Mouse (Mus musculus) heart, adult 2 months (tissue): ENCODE measurements around the gene Ptpn23. TPM values are rescaled to one million over a fixed set of nuclear protein-coding genes. Genes with fewer than 3 reads are reported as not detected.
A peak's percentile ranks its signal among the peaks of the same experiment; 100 is the strongest.
"Not testable (repeated sequence)": the region's sequence is repeated elsewhere in the genome, so short reads cannot be mapped to it uniquely, and the experiment has no call there.

Experiments used
- DNase-seq, 2 experiments: peaks; one replicate each; pipeline ENCODE4 v3.0.0; 2021
- H3K27ac ChIP-seq: fragments of 200-600 bp; 2 replicates; pipeline ENCODE4 v1.8.1; 2022
- H3K27me3 ChIP-seq: fragments of 200-500 bp; 2 replicates; pipeline ENCODE4 v1.6.1; 2012; ENCODE audit warnings: mild to moderate bottlenecking, low read length, inconsistent platforms, mixed read lengths; ENCODE audit not compliant: control insufficient read depth, insufficient read depth
- H3K36me3 ChIP-seq: fragments of 200-500 bp; 2 replicates; pipeline ENCODE4 v1.6.1; 2012; ENCODE audit warnings: low read length, inconsistent platforms; ENCODE audit not compliant: control insufficient read depth, insufficient read depth
- H3K4me1 ChIP-seq: fragments of 200-500 bp; 2 replicates; pipeline ENCODE4 v1.6.1; 2011; ENCODE audit warnings: low read length; ENCODE audit not compliant: control insufficient read depth, insufficient read depth
- H3K4me3 ChIP-seq: fragments of 200-600 bp; 2 replicates; pipeline ENCODE4 v1.8.1; 2022
- H3K79me2 ChIP-seq: fragments of 200-500 bp; replicated peaks from 2 replicates; pipeline ENCODE4 v1.6.1; 2012; ENCODE audit warnings: mild to moderate bottlenecking, inconsistent platforms, low read length, moderate library complexity, mixed read lengths; ENCODE audit not compliant: control insufficient read depth, insufficient read depth
- H3K9ac ChIP-seq: fragments of 200-500 bp; 2 replicates; pipeline ENCODE4 v1.6.1; 2012; ENCODE audit warnings: low read depth, mild to moderate bottlenecking, control low read depth, inconsistent platforms, low read length, mixed read lengths
- CTCF ChIP-seq: fragments of 200-600 bp; IDR thresholded peaks from 2 replicates; pipeline ENCODE4 v1.8.1; 2022; ENCODE audit warnings: antibody characterized with exemption, mild to moderate bottlenecking, moderate library complexity
- EP300 ChIP-seq: fragments of 200-500 bp; IDR thresholded peaks from 2 replicates; pipeline ENCODE4 v1.6.1; 2011; ENCODE audit warnings: low read depth, low read length, control low read depth; ENCODE audit not compliant: insufficient read depth
- POLR2A ChIP-seq: fragments of 200-500 bp; IDR thresholded peaks from 2 replicates; pipeline ENCODE4 v1.6.1; 2011; ENCODE audit warnings: mild to moderate bottlenecking, low read depth, low read length, control low read depth; ENCODE audit not compliant: insufficient read depth
- WGBS: fragments of 180-500 bp; shearing (Covaris S2); methylation state at CpG from one replicate; pipeline ENCODE4 v1.1.7; 2018; 5-methylcytosine and 5-hydroxymethylcytosine counted together
- intact Hi-C: fragments of 180-260 bp; cut with DNase I; formaldehyde crosslinking; loops from one replicate; pipeline ENCODE4 v1.15.1; 2025
- polyA plus RNA-seq: library from polyadenylated mRNA; depleted of rRNA; stranded (reverse); fragments of >200 nt; gene quantifications from 2 replicates; pipeline ENCODE4 v1.2.3, GENCODE M21; 2012
- total RNA-seq, 2 experiments: library from RNA; stranded (reverse); gene quantifications; 2 replicates each; pipeline ENCODE4 v1.2.3; 2021

Ptpn23 gene
- total and polyA plus RNA-seq, 3 experiments = 12.9 to 15.4 (median 15.2) TPM

DNA sequence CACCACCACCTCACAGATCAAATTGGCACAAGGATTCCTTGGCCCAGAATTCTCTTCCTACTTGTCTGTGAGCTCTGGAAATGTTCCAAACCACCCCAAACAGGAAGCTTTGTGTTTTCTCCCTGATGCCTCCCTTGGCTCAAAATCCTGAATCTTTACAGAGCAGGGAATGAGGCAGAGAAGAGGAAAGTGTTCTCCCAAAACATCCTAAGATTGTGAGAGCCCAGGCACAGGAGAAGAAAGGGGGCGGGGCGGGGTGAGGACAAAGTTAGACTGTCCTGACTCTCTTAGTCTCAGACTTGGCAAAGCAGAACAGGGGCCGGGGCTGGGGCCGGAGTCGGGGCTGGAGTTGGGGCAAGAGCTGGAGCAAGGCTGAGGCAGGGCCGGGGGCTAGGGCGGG is 4.9 kb upstream of the Ptpn23 start:
- no peaks in the 10 kb centered on the region for H3K36me3 ChIP-seq
- TF ChIP-seq EP300 = no peak
- TF ChIP-seq CTCF = no peak
- no peak for TF ChIP-seq POLR2A
- H3K79me2 ChIP-seq = no peaks in the 10 kb centered on the region
- H3K4me1 ChIP-seq = no peaks in the 10 kb centered on the region; the same call in 1 of the 2 replicates
- 44% methylated on average over 5 of the region's 7 CpGs for WGBS
- H3K4me3 ChIP-seq = no peak overlapping the region
- no peak for DNase-seq
- intact Hi-C loops = loop anchor here (5.0 kb wide), 1 partner anchor 209 kb away; the partner anchor contains the start of gene Nradd
- H3K27me3 ChIP-seq = no peaks in the 10 kb centered on the region
- no peak overlapping the region for H3K9ac ChIP-seq
- H3K27ac ChIP-seq = no peak overlapping the region

DNA sequence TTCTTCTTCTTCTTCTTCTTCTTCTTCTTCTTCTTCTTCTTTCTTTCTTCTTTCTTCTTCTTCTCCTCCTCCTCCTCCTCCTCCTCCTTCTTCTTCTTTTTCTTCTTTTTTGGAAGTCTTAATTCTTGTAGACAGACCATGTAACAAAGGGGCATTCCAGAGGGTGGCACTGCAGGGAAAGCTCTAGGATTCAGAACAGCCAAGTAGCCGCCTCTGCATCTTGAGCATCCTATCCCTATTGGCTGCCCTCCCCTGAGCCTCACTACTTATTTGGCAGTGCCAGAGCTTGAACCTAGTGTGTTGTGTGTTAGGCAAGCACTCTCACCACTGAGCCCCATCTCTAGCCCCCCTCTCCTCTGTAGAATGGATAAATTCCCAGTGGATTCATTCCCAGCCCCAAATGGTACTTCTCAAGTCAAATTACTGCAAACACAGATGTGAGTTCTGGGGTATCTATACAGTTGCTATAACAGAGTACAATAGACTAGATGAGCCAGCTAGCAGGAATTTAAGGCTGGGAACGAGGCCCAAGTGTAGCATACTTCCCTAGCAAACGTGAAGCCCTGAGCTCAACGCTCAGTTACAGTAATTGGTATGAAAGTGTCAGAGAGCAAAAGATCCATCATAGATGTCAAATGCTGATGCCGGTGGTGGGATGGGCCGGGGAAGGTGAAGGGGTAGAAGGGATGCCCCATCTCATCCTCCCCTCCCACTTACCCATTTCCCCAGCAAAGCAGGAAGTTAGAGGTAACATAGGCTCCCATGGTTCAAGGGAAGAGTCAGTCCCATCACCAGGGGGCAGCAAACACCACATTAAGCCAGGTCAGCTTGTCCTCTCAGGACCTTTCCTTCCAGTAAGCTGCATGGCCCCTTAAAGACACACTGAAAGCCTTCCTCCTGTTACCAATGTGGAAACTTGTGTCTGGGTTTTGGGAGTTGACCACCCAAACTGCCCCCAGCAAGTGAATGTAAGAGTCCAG is 3.2 kb upstream of the Ptpn23 start:
- Histone ChIP-seq H3K36me3 (no peaks in the 10 kb centered on the region), H3K27me3 (no peaks in the 10 kb centered on the region), H3K27ac (no peak overlapping the region), H3K79me2 (peaks cover 2% of the 10 kb centered on the region), H3K9ac (no peak overlapping the region), H3K4me3 (no peak overlapping the region), H3K4me1 (peaks cover 2% of the 10 kb centered on the region)
- peak; percentile 87 for TF ChIP-seq CTCF
- no peak for TF ChIP-seq POLR2A
- TF ChIP-seq EP300 = peak; percentile 82; the same call in 1 of the 2 replicates
- peak; percentile 78 to 82 for DNase-seq
- 19% methylated on average over 6 of the region's 6 CpGs for WGBS
- intact Hi-C loops = loop anchor here (2.0 to 5.0 kb wide), 5 partner anchors 122 to 462 kb away; partner anchors contain the start of genes Nradd and Setd2

- TF ChIP-seq POLR2A (no peak), CTCF (no peak), EP300 (no peak)
- peak overlapping the region; percentile 93 for H3K27ac ChIP-seq
- under 1% methylated on average over 41 of the region's 41 CpGs for WGBS
- peak overlapping the region; percentile 73 for H3K9ac ChIP-seq
- H3K36me3 ChIP-seq = no peaks in the 10 kb centered on the region
- H3K4me1 ChIP-seq = peaks cover 2% of the 10 kb centered on the region
- H3K27me3 ChIP-seq = no peaks in the 10 kb centered on the region
- DNase-seq = no peak
- peak overlapping the region; percentile 82 for H3K4me3 ChIP-seq
- peaks cover 2% of the 10 kb centered on the region for H3K79me2 ChIP-seq
- intact Hi-C loops = loop anchor here (5.0 to 10.0 kb wide), 2 partner anchors 75 to 867 kb away; partner anchors contain the start of genes Epm2aip1, Mlh1 and Scap
These were observed 508 bp downstream of the Ptpn23 start for GRCm38 (mm10) chr9:110407311-110408098.

DNA sequence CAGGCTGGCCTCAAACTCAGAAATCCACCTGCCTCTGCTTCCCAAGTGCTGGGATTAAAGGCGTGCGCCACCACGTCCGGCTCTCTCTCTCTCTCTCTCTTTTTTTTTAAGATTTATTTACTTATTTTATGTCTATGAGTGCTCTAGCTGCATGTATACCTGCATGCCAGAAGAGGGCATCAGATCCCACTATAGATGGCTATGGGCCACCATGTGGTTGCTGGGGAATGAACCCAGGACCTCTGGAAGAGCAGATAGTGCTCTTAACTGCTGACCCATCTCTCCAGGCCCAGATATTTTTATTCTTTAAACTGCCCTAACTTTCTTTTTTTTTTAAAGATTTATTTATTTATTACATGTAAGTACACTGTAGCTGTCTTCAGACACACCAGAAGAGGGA is 4.8 kb downstream of the Ptpn23 start:
- 91% methylated on average over 4 of the region's 4 CpGs for WGBS
- H3K9ac ChIP-seq, H3K79me2 ChIP-seq, H3K4me3 ChIP-seq, H3K27ac ChIP-seq, H3K36me3 ChIP-seq, H3K27me3 ChIP-seq, H3K4me1 ChIP-seq, DNase-seq: not testable (repeated sequence)
- TF ChIP-seq CTCF = 0 out of 2 replicates have a peak, but pooled peaks have one; percentile 12
- intact Hi-C loops = loop anchor here (10.0 kb wide), 1 partner anchor 872 kb away; the partner anchor contains the start of genes Epm2aip1 and Mlh1

DNA sequence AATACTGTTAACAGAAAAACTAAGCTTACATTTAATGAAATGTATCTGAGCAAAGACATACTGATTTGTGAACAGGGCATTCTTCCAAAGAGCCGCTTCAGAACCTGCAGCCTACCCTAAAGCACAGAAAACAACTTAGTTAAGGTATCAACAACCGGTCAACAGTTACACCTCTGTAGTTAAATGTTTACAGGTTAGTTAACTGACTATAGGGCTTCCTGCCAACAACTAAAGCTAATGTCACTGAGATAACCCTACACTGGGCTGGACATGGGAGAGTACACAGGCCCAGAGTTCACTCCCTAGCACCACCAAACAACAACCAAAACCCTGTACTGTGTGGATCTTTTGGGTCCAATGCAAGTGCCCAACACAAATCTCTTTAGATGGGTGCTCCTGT is 5.3 kb downstream of the Ptpn23 start:
- no peak overlapping the region for H3K9ac ChIP-seq
- no peaks in the 10 kb centered on the region for H3K36me3 ChIP-seq
- intact Hi-C loops = loop anchor here (10.0 kb wide), 1 partner anchor 872 kb away; the partner anchor contains the start of genes Epm2aip1 and Mlh1
- H3K79me2 ChIP-seq = peaks cover 2% of the 10 kb centered on the region
- H3K27me3 ChIP-seq = no peaks in the 10 kb centered on the region
- H3K4me1 ChIP-seq = peaks cover 2% of the 10 kb centered on the region
- no peak overlapping the region for H3K4me3 ChIP-seq
- H3K27ac ChIP-seq = no peak overlapping the region
- no peak for TF ChIP-seq EP300
- no peak for TF ChIP-seq CTCF
- no peak for TF ChIP-seq POLR2A
- no peak for DNase-seq
- WGBS = 95% methylated on average over 2 of the region's 2 CpGs
